Mouse (Mus musculus) mouse trophoblast stem cell (cell line): ENCODE data around the gene Lrrc32.

Experiments
- in situ Hi-C, 2 experiments: fragments of 300-500 bp; cut with MseI, MboI; formaldehyde crosslinking; loops; 2 replicates in 1 of 2; 3 replicates in 1 of 2; pipeline ENCODE4 v1.15.1; 2025

The Lrrc32 gene

DNA sequence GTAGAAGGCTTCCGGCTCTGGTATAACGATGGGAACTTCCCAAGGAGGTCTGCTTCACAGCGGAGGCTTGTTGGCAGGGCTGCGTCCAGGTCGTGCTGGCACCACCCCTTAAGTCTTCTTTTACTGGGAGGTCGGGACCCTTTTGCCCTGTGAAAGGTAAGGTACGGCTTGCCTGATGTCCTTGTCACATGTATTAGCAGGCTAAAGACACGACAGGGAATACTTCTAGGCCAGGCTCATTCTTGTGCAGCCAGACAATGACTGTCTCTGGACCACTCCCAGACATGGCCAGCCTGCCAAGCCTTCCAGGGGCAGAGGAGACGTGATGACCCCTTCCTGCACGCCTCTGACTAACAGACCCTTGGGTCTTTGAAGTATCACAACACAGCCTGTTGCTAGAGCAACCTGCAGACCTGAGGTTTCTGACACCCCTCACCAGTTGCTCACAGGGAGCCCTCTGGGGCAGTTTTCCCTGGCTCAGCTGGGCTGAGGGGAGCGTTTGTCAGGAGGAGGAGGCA is 54.8 kb downstream of the Lrrc32 start:
- in situ Hi-C loops: no loop called here

DNA sequence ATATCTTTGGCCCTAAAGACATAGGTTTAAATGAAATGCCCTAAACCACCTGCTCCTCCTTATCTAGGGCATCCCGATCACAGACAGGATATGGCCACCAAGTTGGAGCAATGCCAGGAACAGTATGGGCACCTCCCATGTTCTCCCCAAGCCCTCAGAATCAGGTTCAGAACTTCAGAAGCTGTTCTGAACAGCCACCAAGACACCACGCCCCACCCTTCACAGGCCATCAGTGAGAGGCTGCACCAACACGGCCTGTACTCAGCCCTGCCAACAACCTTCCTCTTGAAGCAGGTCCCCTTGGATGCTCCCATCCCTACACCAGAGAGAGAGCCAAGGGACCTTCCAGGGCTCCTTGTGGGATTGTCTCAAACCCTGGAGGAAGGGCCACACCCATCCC is 55.5 kb downstream of the Lrrc32 start:
- in situ Hi-C loops: no loop called here

DNA sequence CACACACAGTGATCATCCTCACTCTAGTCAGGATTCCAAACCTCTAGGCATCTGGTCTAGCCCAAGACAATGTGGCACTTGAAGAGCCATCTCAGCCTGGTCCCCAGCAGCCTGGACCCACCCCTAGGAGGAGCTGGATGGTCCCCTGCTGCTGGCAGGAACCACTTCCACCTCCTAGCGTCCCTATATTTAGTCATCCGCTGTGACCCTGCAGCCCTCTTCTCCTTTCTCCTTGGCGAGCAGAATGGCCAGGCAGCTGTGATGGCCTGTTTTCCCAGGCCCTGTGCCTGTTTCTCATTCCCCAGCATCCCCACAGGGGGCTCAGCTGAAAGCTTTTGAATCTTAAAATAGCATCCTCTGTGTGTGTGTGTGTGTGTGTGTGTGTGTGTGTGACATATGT is 59.8 kb downstream of the Lrrc32 start:
- in situ Hi-C loops: no loop called here

DNA sequence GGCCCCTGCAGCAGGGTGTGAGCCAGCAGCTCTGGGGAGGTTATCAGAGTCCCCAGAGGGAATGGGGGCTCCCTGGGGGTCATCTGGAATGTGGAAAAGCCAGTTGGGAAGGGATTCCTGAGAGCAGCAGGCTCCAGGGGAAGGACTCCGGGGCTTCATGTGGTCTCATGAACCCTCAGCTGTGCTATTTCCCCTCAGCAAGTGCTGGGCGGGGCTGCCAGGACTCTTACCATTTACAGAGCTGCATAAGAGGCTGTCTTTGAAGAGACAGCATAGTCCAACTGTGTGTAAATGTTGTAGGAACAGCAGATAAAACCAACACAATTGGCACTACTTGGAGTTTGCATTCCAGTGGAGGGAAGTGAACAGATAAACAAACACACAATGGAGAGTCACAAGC is 61.5 kb downstream of the Lrrc32 start:
- in situ Hi-C loops: no loop called here

DNA sequence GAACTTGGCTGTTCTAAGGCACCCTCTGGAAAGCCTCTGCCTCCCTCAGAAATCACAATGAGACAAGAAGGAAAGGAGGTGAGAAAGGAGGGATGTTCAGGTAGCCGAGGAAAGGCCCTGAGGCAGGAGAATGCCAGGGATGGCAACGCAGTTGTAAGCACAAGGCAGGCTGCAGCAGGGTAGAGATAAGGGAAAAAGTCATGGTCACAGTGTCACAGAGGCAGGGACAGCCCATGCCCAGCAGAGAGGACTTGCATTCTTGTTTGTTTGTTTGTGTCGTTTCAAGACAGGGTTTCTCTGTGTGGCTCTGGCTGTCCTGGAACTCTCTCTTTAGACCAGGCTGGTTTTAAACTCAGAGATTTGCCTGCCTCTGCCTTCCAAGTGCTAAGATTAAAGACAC is 62.0 kb downstream of the Lrrc32 start:
- in situ Hi-C loops: no loop called here
